Mouse (Mus musculus) cerebellum, adult 2 months (tissue): ENCODE measurements around the gene Sh3pxd2a. TPM values are rescaled to one million over a fixed set of nuclear protein-coding genes. Genes with fewer than 3 reads are reported as not detected.
"Not testable (repeated sequence)": the region's sequence is repeated elsewhere in the genome, so short reads cannot be mapped to it uniquely, and the experiment has no call there.

Experiments used
- DNase-seq, 2 experiments: peaks; one replicate each; pipeline ENCODE4 v3.0.0; 2021
- H3K27ac ChIP-seq: fragments of 200-500 bp; 2 replicates; pipeline ENCODE4 v1.5.1; 2012; ENCODE audit warnings: low read length, control low read depth, inconsistent platforms; ENCODE audit not compliant: insufficient read depth
- H3K27me3 ChIP-seq: fragments of 200-500 bp; 2 replicates; pipeline ENCODE4 v1.6.1; 2012; ENCODE audit warnings: inconsistent platforms, mild to moderate bottlenecking, low read length, moderate library complexity; ENCODE audit not compliant: control insufficient read depth, insufficient read depth
- H3K4me1 ChIP-seq: fragments of 200-500 bp; 2 replicates; pipeline ENCODE4 v1.6.1; 2011; ENCODE audit warnings: low read length; ENCODE audit not compliant: control insufficient read depth, insufficient read depth
- H3K4me3 ChIP-seq: fragments of 200-500 bp; replicated peaks from 2 replicates; pipeline ENCODE3; 2011; ENCODE audit warnings: mild to moderate bottlenecking, low read depth, low read length, control low read depth; ENCODE audit not compliant: insufficient read depth
- CTCF ChIP-seq: fragments of 200-500 bp; IDR thresholded peaks from 2 replicates; pipeline ENCODE4 v1.5.1; 2011; ENCODE audit warnings: low read depth, mild to moderate bottlenecking, control low read depth, low read length, moderate library complexity, borderline replicate concordance; ENCODE audit not compliant: insufficient read depth
- POLR2A ChIP-seq: fragments of 200-500 bp; IDR thresholded peaks from 2 replicates; pipeline ENCODE4 v1.6.1; 2011; ENCODE audit warnings: low read length, control low read depth, borderline replicate concordance; ENCODE audit not compliant: insufficient read depth
- WGBS: fragments of 180-500 bp; shearing (Covaris S2); methylation state at CpG from one replicate; pipeline ENCODE4 v1.1.7; 2018; 5-methylcytosine and 5-hydroxymethylcytosine counted together
- polyA plus RNA-seq: library from polyadenylated mRNA; depleted of rRNA; stranded (reverse); fragments of >200 nt; gene quantifications from 2 replicates; pipeline ENCODE4 v1.2.3, GENCODE M21; 2012

The Sh3pxd2a gene
- polyA plus RNA-seq, 1 experiment = 7.9 TPM

- H3K27ac ChIP-seq = no peak overlapping the region
- 88% methylated on average over 3 of the region's 3 CpGs for WGBS
- H3K4me3 ChIP-seq = no peak overlapping the region
- no peak for DNase-seq
- no peak for TF ChIP-seq CTCF
- no peaks in the 10 kb centered on the region for H3K27me3 ChIP-seq
- H3K4me1 ChIP-seq = no peaks in the 10 kb centered on the region; the same call in 1 of the 2 replicates
These were observed 60.5 kb downstream of the Sh3pxd2a start for GRCm38 (mm10) chr19:47403391-47404379.

GRCm38 (mm10) chr19:47402976-47403375 is 61.2 kb downstream of the Sh3pxd2a start:
- H3K27me3 ChIP-seq = no peaks in the 10 kb centered on the region; the same call in 1 of the 2 replicates
- H3K4me3 ChIP-seq = no peak overlapping the region
- H3K4me1 ChIP-seq = peaks cover 4% of the 10 kb centered on the region; the same call in 1 of the 2 replicates
- WGBS = 65% methylated on average over 6 of the region's 6 CpGs
- DNase-seq = no peak
- H3K27ac ChIP-seq = no peak overlapping the region
- TF ChIP-seq CTCF (no peak), POLR2A (no peak)

DNA sequence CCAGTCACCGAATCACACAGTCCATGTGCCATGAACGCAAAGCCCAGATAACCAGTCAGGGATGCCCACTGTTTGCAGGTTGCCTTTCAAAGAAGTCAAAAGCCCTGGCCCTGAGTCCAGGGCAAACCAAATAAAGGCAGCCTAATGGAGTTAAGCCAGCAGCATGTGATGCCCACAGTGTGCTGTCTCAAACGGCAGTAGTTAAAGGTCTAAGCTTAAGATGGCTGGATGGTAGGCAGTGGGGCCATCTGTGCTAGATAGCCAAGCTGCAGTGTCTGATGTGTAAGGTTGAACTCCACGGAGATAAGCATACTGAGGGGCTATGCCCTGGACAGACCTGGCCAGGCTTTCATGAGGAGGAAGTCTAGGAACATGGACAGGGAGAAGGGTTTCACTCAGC is 61.7 kb downstream of the Sh3pxd2a start:
- no peak overlapping the region for H3K4me3 ChIP-seq
- no peak overlapping the region for H3K27ac ChIP-seq
- no peaks in the 10 kb centered on the region; the same call in 1 of the 2 replicates for H3K27me3 ChIP-seq
- WGBS = 74% methylated on average over 4 of the region's 4 CpGs
- H3K4me1 ChIP-seq = peaks cover 4% of the 10 kb centered on the region; the same call in 1 of the 2 replicates
- no peak for DNase-seq
- TF ChIP-seq CTCF (no peak), POLR2A (no peak)

DNA sequence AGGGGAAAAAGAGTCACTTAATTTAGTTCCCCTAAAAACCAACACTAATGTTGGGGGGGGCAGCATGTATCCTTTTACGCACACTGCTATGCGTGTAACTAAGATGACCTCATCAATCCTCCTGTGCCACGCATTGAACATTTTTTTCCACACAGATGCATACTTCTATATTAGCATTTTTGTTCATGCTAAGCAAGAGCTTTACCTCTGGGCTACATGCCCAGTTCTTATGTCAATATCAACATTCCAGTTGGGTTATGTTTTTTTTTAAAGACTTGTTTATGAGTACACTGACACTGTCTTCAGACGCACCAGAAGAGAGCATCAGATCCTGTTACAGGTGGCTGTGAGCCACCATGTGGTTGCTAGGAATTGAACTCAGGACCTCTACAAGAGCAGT is 64.5 kb downstream of the Sh3pxd2a start:
- H3K4me3 ChIP-seq = no peak overlapping the region
- TF ChIP-seq POLR2A (no peak), CTCF (no peak)
- no peak overlapping the region for H3K27ac ChIP-seq
- 98% methylated on average over 4 of the region's 4 CpGs for WGBS
- DNase-seq = no peak
- H3K27me3 ChIP-seq = no peaks in the 10 kb centered on the region; the same call in 1 of the 2 replicates
- H3K4me1 ChIP-seq = peaks cover 4% of the 10 kb centered on the region; the same call in 1 of the 2 replicates

GRCm38 (mm10) chr19:47399029-47399428 is 65.2 kb downstream of the Sh3pxd2a start:
- H3K4me3 ChIP-seq = no peak overlapping the region
- WGBS = 94% methylated on average over 11 of the region's 11 CpGs
- TF ChIP-seq CTCF (no peak), POLR2A (no peak)
- H3K4me1 ChIP-seq = peaks cover 4% of the 10 kb centered on the region; the same call in 1 of the 2 replicates
- DNase-seq = no peak
- no peaks in the 10 kb centered on the region; the same call in 1 of the 2 replicates for H3K27me3 ChIP-seq
- no peak overlapping the region for H3K27ac ChIP-seq

- Histone ChIP-seq H3K4me1 (peaks cover 4% of the 10 kb centered on the region; the same call in 1 of the 2 replicates), H3K4me3 (no peak overlapping the region), H3K27me3 (no peaks in the 10 kb centered on the region; the same call in 1 of the 2 replicates), H3K27ac (no peak overlapping the region)
- WGBS = 21% methylated on average over 18 of the region's 18 CpGs
- DNase-seq = no peak
- TF ChIP-seq POLR2A = no peak
- TF ChIP-seq CTCF = no peak
These were observed 66.1 kb downstream of the Sh3pxd2a start for GRCm38 (mm10) chr19:47397882-47398671.

GRCm38 (mm10) chr19:47395338-47395737 is 68.9 kb downstream of the Sh3pxd2a start:
- no peak overlapping the region for H3K4me3 ChIP-seq
- H3K27ac ChIP-seq = no peak overlapping the region
- no peak for TF ChIP-seq CTCF
- TF ChIP-seq POLR2A = no peak
- DNase-seq = no peak
- 89% methylated on average over 4 of the region's 4 CpGs for WGBS
- H3K27me3 ChIP-seq = no peaks in the 10 kb centered on the region; the same call in 1 of the 2 replicates
- H3K4me1 ChIP-seq = peaks cover 4% of the 10 kb centered on the region; the same call in 1 of the 2 replicates

GRCm38 (mm10) chr19:47394781-47395180 is 69.4 kb downstream of the Sh3pxd2a start:
- not testable (repeated sequence) for H3K4me1 ChIP-seq, H3K27me3 ChIP-seq, DNase-seq, H3K27ac ChIP-seq, H3K4me3 ChIP-seq
- 95% methylated on average over 1 of the region's 1 CpGs for WGBS
